Mouse (Mus musculus): ENCODE results near the gene Hmgb3.
"Not testable (repeated sequence)": the region's sequence is repeated elsewhere in the genome, so short reads cannot be mapped to it uniquely, and the experiment has no call there.

Gene Hmgb3

GRCm38 (mm10) chrX:71555415-71556114 lies at the start of gene Hmgb3:
TSS of gene Hmgb3 (plus strand) at chrX:71555918.
- DNase-seq (ENCODE audit: low spot score) = peak; percentile 57

DNA sequence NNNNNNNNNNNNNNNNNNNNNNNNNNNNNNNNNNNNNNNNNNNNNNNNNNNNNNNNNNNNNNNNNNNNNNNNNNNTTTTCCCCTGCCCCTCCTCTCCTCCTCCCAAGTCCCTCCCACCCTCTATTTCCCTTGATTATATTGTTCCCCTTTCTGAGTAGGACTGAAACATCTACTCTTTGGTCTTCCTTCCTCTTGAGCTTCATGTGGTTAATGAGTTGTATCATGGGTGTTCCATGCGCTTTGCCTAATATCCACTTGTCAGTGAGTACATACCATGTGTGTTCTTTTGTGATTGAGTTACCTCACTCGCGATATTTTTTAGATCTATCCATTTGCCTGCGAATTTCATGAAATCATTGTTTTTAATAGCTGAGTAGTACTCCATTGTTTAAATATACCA lies 49.1 kb upstream of the Hmgb3 start:
- DNase-seq (ENCODE audit: low spot score) = not testable (repeated sequence)

- no peak for DNase-seq (ENCODE audit: low spot score)
Observed at GRCm38 (mm10) chrX:71519252-71519651, 36.5 kb upstream of the Hmgb3 start.

- no peak for DNase-seq (ENCODE audit: low spot score)
Observed at GRCm38 (mm10) chrX:71522889-71523288, 32.8 kb upstream of the Hmgb3 start.

DNA sequence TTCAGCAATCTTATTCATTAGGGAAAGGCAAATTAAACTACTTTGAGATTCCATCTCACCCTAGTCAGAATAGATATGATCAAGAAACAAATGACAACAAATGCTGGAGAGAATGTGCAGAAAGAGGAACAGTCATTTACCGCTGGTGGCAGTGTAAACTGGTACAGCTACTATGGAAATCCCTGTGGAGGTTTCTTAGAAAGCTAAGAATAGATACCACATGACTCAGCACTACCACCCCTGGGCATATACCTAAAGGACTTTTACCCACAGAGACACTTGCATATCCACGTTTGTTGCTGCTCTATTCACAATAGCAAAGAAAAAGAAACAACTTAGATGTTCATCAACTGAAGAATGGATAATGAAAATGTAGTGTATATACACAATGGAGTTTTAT lies 31.4 kb upstream of the Hmgb3 start:
- DNase-seq (ENCODE audit: low spot score) = no peak

GRCm38 (mm10) chrX:71525593-71526299 lies 30.0 kb upstream of the Hmgb3 start:
- no peak for DNase-seq (ENCODE audit: low spot score)

GRCm38 (mm10) chrX:71527461-71527860 lies 28.3 kb upstream of the Hmgb3 start:
- DNase-seq (ENCODE audit: low spot score) = no peak

DNA sequence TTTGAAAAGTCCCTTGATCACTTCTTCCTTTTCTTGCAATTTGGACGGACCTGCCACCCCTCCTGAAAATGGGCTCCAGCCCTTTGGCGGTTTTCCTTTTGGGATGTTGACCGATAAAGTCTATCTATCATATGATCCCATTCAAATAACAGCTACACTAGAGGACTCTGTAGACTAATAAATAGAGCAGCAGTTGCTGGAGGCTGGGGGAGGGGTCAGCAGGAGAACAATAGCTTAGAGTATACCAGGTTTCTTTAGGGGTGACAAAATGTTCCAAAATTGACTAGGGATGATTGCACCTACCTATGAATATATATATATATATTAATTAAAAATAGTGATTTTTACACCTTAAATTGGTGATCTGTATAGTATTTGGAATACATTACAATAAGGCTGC lies 27.6 kb upstream of the Hmgb3 start:
- no peak for DNase-seq (ENCODE audit: low spot score)

DNA sequence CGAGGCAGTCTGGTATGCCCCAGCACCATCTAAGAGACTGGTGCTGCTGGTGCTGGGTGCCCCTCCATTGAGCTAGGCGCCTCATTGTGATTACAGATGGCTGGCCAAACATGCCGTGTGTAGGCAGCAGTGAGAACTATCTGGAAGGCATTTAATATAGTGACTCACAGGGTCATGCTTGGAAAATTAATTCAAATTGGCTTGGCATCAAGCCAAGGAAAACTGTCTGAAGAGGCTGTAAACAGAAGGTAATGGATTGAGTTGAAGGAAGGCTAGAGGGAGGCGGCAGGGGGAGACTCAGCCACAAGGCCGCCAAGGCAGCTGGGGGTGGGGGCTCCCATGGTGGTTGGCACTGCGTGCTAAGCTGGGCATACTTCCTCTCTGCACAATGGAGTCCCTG lies 27.1 kb upstream of the Hmgb3 start:
- DNase-seq (ENCODE audit: low spot score) = no peak

- DNase-seq (ENCODE audit: low spot score) = no peak
Observed at GRCm38 (mm10) chrX:71532635-71533034, 23.1 kb upstream of the Hmgb3 start.

DNA sequence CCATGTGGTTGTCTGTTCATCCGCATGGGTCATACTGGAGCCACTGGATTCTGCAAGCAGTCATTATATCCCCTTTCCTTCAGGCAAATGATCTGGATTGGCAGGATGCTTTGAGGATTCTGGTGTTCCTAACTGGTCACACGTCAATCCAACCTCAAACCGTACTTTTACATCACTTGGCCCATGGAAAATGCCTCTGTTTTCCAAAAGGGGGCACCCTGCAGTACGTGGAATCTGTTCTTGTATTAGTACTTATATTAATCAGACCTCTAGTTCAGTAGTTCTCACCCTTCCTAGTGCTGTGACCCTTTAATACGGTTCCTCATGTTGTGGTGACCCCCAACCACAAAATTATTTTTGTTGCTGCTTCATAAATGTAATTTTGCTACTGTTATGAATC lies 21.6 kb upstream of the Hmgb3 start:
- no peak for DNase-seq (ENCODE audit: low spot score)

- no peak for DNase-seq (ENCODE audit: low spot score)
Observed at GRCm38 (mm10) chrX:71537791-71538190, 17.9 kb upstream of the Hmgb3 start.

- DNase-seq (ENCODE audit: low spot score) = no peak
Observed at GRCm38 (mm10) chrX:71540821-71541510, 14.8 kb upstream of the Hmgb3 start.

- DNase-seq (ENCODE audit: low spot score) = no peak
Observed at GRCm38 (mm10) chrX:71544731-71545130, 11.0 kb upstream of the Hmgb3 start.

DNA sequence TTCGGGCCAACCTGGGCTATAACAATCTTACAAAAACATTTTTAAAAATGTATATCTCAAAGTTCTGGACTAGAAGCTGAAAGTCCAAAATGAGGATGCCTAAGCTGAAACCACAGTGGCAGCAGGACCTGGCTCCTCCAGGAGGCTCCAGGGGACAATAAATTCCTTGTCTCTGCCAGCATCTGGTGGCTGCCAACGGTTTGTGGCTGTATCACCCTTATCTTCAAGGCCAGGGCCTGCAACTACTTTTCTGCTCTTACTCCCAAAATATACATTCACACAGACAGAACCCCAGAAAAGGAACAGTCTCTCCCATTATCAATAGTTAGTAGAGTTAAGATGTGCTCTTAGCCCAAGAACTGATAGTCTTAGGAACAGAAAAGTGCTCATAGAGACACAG lies 10.6 kb upstream of the Hmgb3 start:
- DNase-seq (ENCODE audit: low spot score) = no peak

DNA sequence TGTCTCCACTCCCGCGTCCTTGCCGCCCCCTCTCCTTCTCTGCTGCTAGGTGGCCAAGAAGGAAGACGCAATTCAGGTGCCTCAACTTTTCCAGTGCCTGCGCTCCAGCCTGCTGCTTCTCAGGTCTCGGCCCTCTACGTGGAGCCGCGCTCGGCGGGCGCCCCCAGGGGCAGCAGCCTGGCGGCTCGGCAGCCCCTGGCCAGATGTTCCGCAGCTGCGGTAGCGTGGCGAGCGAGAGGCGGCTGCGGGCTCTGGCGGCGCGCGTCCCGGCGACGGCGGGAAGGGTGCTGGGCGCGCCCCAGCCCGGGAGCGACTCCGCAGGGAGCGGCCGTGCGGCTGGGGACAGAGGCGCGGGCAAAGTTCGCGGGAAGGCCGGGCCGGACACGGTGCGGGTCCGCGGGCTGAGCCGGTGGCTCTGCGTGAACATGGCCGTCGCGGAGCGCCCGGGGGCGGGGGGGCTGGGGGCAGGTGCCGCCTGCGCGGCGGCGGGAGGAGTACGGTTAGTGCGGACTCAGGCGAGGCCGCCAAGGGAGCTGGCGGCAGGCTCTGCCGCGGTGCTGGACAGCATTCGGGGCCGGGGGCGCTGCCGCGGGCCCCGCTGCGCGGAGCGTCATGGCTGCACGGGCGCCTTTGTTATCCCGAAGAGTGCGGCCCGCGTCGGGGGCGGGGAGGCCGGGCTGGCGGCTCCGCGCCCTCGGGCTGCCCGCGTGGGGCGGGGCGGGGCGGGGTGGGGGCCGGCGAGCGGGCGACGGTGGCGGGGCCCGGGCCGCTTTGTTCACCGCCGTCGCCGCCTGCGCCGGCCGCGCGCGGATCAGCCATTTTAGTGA lies 610 bp downstream of the Hmgb3 start:
- peak; percentile 15 for DNase-seq (ENCODE audit: low spot score)

- peak; percentile 3 for DNase-seq (ENCODE audit: low spot score)
Observed at GRCm38 (mm10) chrX:71556965-71557491, 1.3 kb downstream of the Hmgb3 start.

DNA sequence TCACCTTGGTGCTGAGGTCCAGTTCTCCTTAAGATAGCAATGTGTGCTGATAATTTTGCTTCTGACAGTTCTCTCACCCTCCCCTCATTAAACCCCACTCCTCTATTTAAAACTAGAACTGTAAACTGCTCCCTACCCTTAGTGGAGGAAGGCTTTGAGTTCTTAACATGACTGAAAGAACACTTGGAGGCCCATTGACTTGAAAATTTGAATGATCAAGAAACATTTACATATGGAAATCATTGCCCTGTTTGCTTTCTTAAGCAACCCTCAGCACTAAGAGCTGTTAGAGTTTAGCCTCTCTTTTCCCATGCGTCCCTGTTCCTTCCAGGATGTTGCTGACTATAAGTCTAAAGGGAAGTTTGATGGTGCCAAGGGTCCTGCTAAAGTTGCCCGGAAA lies 3.6 kb downstream of the Hmgb3 start:
- DNase-seq (ENCODE audit: low spot score) = no peak

- no peak for DNase-seq (ENCODE audit: low spot score)
Observed at GRCm38 (mm10) chrX:71560796-71561195, 5.1 kb downstream of the Hmgb3 start.

DNA sequence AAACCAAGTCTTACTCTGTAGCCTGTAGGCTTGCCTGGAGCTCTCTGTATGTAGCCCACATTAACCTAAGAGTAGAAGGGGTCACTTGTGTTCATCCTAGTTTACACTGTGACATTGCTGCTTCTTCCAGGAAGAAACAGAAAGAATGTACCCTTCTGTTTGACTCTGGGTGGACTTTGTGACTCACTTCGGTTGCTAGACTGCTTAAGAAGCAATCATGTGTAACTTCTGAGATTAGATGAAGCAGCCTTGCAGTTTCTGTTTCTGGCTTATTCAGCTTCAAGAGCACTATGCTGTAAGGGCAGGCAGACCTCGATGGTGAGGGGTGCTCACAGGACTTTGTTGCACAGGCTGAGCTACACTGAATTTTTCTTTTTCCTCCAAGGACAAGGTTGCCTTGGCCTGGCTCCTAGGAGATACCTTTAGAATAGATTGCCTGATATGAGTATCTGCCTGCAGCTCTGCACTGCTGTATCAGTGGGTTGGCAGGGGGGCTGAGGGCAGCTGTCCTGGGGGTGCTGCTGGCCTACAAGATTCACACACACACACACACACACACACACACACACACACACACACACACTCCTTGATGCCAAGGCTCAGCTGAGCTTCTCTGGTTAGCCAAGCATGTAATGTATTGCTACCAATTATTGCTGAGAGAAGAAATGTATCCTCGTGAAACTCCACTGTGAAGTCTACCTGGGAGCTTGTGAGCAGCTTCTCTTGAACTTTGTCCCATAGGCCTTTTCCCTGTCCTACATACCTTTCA lies 17.6 kb downstream of the Hmgb3 start:
- no peak for DNase-seq (ENCODE audit: low spot score)

DNA sequence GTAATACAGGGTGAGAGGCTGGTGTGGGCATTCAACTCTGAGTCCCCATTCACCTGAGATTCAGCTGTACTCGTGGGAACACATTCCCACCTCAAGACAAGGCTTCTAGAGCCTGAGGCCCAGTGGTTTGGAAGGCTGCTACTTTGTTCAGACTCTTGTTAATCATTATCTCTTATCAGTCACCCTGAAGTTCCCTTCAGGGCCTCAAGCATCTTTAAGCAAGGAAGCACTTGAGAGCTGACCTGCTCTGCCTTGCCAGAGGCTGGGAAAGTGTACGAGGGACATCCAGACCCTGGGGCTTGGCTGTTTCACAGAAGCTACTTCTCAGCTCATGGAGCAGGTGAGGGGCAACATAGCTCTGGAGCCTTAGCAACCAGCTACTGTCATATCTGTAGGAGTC lies 19.8 kb downstream of the Hmgb3 start:
- no peak for DNase-seq (ENCODE audit: low spot score)

Measured in urinary bladder, postnatal 25 days (tissue).